Mouse (Mus musculus): ENCODE data around the gene Cd44. TPM values are rescaled to one million over a fixed set of nuclear protein-coding genes. Genes with fewer than 3 reads are reported as not detected.

Cd44 gene
- polyA plus RNA-seq, 1 experiment = 19.3 TPM

DNA sequence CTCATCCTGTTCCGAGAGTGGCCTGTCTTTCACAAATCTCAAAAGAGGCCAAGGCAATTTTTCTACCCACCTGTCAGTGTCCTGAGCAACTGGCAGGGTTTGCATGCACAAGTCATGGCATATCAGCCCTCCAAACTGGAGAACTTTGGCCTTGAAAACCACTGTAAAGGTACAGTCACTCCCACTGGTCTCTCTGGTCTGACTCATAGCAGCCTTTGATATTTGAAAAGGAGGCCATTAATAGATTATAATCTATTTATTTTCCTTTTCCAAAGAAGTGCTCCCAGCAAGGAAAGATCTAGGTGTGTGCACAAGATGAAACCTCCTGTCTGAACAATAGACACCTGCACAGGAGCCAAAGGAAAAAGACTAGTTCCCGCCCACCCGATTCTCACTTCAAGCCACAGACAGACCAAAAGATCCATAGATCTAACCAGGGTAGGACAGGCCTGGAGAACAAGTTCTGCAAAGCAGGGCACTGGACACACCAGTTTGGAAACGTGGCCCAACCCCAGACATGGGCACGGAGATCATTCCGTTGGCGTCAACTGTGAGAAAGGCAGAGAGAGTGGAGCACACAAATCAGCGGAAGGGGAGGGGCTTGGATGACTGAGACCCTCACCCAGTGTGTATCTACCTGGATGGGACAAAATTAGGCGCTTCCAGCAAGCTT, 75.4 kb downstream of the Cd44 start:
- TF ChIP-seq POLR2A (IDR thresholded peaks at IDR 0.05; ENCODE audit: control insufficient read depth, extremely low read depth, insufficient read depth, low read length, poor library complexity) (no peak), CTCF (IDR thresholded peaks at IDR 0.05; ENCODE audit: borderline replicate concordance, control insufficient read depth, extremely low read depth, insufficient read depth, low read length, poor library complexity) (no peak)
- WGBS = 97% methylated on average over 9 of the region's 9 CpGs
- Histone ChIP-seq H3K36me3 (ENCODE audit: control insufficient read depth, insufficient read depth, low read length) (no peaks in the 10 kb centered on the region), H3K27me3 (ENCODE audit: control insufficient read depth, insufficient read depth, low read length) (no peaks in the 10 kb centered on the region), H3K27ac (ENCODE audit: control insufficient read depth, insufficient read depth, low read length) (no peak overlapping the region), H3K4me3 (ENCODE audit: control insufficient read depth, insufficient read depth, low read length) (no peak overlapping the region), H3K4me1 (replicated peaks; ENCODE audit: control insufficient read depth, insufficient read depth, low read length) (no peaks in the 10 kb centered on the region)
- DNase-seq = no peak

DNA sequence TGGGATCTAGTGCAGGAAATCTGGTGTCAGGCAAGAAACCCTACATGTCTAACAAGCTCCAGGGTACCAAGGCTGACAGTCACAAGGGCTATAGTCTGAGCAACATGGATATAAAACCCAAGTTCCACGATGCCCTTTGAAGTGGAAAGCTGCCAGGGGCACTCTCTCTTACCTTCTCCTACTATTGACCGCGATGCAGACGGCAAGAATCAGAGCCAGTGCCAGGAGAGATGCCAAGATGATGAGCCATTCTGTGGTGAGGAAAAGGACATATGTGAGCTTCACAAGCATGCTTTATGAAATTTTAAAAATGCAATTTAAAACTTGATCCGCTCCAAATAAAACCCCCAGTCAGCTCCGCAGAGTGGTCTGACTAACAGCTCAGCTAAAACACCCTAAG, 79.4 kb downstream of the Cd44 start:
- no peak for TF ChIP-seq POLR2A (IDR thresholded peaks at IDR 0.05; ENCODE audit: control insufficient read depth, extremely low read depth, insufficient read depth, low read length, poor library complexity)
- TF ChIP-seq CTCF (IDR thresholded peaks at IDR 0.05; ENCODE audit: borderline replicate concordance, control insufficient read depth, extremely low read depth, insufficient read depth, low read length, poor library complexity) = no peak
- DNase-seq = no peak
- 95% methylated on average over 6 of the region's 6 CpGs for whole genome bisulfite sequencing
- no peaks in the 10 kb centered on the region for H3K36me3 ChIP-seq (ENCODE audit: control insufficient read depth, insufficient read depth, low read length)
- H3K4me3 ChIP-seq (ENCODE audit: control insufficient read depth, insufficient read depth, low read length) = no peak overlapping the region
- H3K4me1 ChIP-seq (replicated peaks; ENCODE audit: control insufficient read depth, insufficient read depth, low read length) = no peaks in the 10 kb centered on the region
- H3K27ac ChIP-seq (ENCODE audit: control insufficient read depth, insufficient read depth, low read length) = no peak overlapping the region
- H3K27me3 ChIP-seq (ENCODE audit: control insufficient read depth, insufficient read depth, low read length) = no peaks in the 10 kb centered on the region

DNA sequence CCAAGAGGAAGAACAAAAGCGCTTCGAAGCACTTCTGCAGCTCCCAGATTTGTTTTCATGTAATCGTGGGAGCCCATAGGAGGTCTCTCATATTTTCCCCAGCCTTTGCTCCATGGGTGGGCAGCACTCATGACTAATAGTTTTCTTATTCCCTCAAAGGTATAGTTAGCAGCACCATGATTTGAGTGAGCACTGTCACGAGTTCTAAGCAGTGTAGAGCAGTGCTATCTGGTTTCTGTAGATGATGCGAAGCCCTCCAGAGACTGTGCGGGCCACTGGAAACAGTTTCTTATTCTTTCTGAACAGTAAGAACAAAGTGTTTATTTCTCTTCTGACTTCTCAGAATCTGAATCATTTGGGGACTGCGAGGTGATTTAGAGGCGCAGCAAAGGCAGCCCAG, 80.7 kb downstream of the Cd44 start:
- H3K4me1 ChIP-seq (replicated peaks; ENCODE audit: control insufficient read depth, insufficient read depth, low read length) = no peaks in the 10 kb centered on the region
- no peaks in the 10 kb centered on the region for H3K36me3 ChIP-seq (ENCODE audit: control insufficient read depth, insufficient read depth, low read length)
- H3K27me3 ChIP-seq (ENCODE audit: control insufficient read depth, insufficient read depth, low read length) = no peaks in the 10 kb centered on the region
- H3K4me3 ChIP-seq (ENCODE audit: control insufficient read depth, insufficient read depth, low read length) = no peak overlapping the region
- WGBS = 97% methylated on average over 8 of the region's 8 CpGs
- TF ChIP-seq CTCF (IDR thresholded peaks at IDR 0.05; ENCODE audit: borderline replicate concordance, control insufficient read depth, extremely low read depth, insufficient read depth, low read length, poor library complexity) (no peak), POLR2A (IDR thresholded peaks at IDR 0.05; ENCODE audit: control insufficient read depth, extremely low read depth, insufficient read depth, low read length, poor library complexity) (no peak)
- no peak overlapping the region for H3K27ac ChIP-seq (ENCODE audit: control insufficient read depth, insufficient read depth, low read length)
- DNase-seq = no peak

DNA sequence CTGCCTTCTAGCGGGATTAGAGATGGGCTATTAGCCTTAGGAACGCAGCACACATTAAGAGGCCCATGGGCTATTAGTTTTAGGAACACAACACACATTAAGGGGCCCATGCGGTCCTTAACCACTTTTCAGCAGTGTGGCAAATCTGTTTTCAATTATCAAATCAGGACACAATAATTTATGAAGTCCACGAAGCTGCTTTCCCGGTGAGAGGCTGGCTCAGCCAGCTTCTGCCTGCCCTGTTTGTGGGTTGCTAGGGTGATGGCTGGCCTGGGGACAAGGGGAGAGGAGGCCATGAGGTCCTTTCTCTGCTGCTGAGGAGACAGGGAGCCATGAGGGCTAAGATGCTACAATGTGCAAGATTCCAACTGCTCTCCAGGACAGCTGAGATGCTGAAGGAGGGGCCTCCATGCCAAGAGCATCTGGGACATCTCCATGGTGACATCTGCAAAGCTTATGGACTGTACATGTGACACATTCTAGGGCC, 81.2 kb downstream of the Cd44 start:
- H3K27ac ChIP-seq (ENCODE audit: control insufficient read depth, insufficient read depth, low read length) = no peak overlapping the region
- no peaks in the 10 kb centered on the region for H3K36me3 ChIP-seq (ENCODE audit: control insufficient read depth, insufficient read depth, low read length)
- H3K27me3 ChIP-seq (ENCODE audit: control insufficient read depth, insufficient read depth, low read length) = no peaks in the 10 kb centered on the region
- DNase-seq = no peak
- no peak for TF ChIP-seq POLR2A (IDR thresholded peaks at IDR 0.05; ENCODE audit: control insufficient read depth, extremely low read depth, insufficient read depth, low read length, poor library complexity)
- no peaks in the 10 kb centered on the region for H3K4me1 ChIP-seq (replicated peaks; ENCODE audit: control insufficient read depth, insufficient read depth, low read length)
- H3K4me3 ChIP-seq (ENCODE audit: control insufficient read depth, insufficient read depth, low read length) = no peak overlapping the region
- WGBS = 95% methylated on average over 5 of the region's 5 CpGs

DNA sequence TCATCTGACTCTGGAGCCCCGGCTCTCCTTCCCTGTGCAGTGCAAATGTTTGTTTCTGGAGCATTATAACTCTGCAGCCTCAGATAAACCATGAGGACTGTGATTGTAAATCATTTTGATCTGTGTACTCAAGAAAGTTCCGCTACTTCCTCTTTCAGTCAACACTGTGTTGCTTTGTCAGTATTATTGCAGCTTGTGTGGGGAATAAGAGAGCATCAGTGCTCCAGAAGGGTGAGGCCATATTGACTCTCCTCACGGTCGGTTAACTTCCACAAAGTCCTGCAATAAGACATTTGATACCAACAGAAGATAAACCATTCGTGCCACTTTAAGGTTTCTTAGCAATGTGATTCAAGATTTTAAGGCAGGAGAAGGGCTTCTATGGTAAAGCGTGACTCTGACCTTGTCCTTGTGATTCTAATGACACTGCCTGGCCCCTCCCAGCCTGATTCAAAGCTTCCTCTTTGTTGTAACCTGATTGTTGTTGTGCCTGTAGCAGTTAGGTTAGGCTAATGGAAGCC, 86.1 kb downstream of the Cd44 start:
- WGBS = 70% methylated on average over 6 of the region's 6 CpGs
- Histone ChIP-seq H3K4me3 (ENCODE audit: control insufficient read depth, insufficient read depth, low read length) (no peak overlapping the region), H3K27ac (ENCODE audit: control insufficient read depth, insufficient read depth, low read length) (no peak overlapping the region), H3K27me3 (ENCODE audit: control insufficient read depth, insufficient read depth, low read length) (no peaks in the 10 kb centered on the region), H3K4me1 (replicated peaks; ENCODE audit: control insufficient read depth, insufficient read depth, low read length) (peaks cover 2% of the 10 kb centered on the region; the same call in 1 of the 2 replicates), H3K36me3 (ENCODE audit: control insufficient read depth, insufficient read depth, low read length) (no peaks in the 10 kb centered on the region)
- TF ChIP-seq POLR2A (IDR thresholded peaks at IDR 0.05; ENCODE audit: control insufficient read depth, extremely low read depth, insufficient read depth, low read length, poor library complexity) (no peak), CTCF (IDR thresholded peaks at IDR 0.05; ENCODE audit: borderline replicate concordance, control insufficient read depth, extremely low read depth, insufficient read depth, low read length, poor library complexity) (no peak)
- no peak for DNase-seq

DNA sequence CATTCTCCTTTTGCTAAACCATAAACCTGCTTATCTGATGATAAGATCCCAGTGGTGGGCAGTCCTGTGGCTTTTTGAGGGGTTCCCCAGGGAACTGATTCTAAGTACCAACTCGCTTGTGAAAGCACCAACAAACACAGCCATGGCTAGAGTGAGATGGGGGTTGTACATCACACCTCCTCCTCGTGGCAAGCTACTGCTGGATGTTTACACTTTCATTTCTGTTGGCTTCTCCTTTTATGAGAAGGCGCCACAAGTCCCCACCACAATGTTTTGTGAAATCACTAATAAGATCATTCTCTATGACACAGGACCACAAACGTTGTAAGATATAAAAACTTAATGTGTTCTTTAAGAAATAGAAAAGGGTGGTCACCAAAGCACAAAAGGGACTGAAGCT, 88.7 kb downstream of the Cd44 start:
- TF ChIP-seq CTCF (IDR thresholded peaks at IDR 0.05; ENCODE audit: borderline replicate concordance, control insufficient read depth, extremely low read depth, insufficient read depth, low read length, poor library complexity) (no peak), POLR2A (IDR thresholded peaks at IDR 0.05; ENCODE audit: control insufficient read depth, extremely low read depth, insufficient read depth, low read length, poor library complexity) (no peak)
- H3K4me3 ChIP-seq (ENCODE audit: control insufficient read depth, insufficient read depth, low read length) = no peak overlapping the region
- no peaks in the 10 kb centered on the region for H3K36me3 ChIP-seq (ENCODE audit: control insufficient read depth, insufficient read depth, low read length)
- WGBS = 14% methylated on average over 4 of the region's 4 CpGs
- H3K27ac ChIP-seq (ENCODE audit: control insufficient read depth, insufficient read depth, low read length) = no peak overlapping the region
- H3K4me1 ChIP-seq (replicated peaks; ENCODE audit: control insufficient read depth, insufficient read depth, low read length) = peaks cover 2% of the 10 kb centered on the region; the same call in 1 of the 2 replicates
- no peaks in the 10 kb centered on the region for H3K27me3 ChIP-seq (ENCODE audit: control insufficient read depth, insufficient read depth, low read length)
- DNase-seq = no peak

Data from thymus, adult 2 months (tissue).